Mouse (Mus musculus): ENCODE measurements around the gene Ptprs. TPM values are rescaled to one million over a fixed set of nuclear protein-coding genes. Genes with fewer than 3 reads are reported as not detected.
A peak's percentile ranks its signal among the peaks of the same experiment; 100 is the strongest.

Ptprs gene
- polyA plus RNA-seq, 1 experiment, result 688 TPM

DNA sequence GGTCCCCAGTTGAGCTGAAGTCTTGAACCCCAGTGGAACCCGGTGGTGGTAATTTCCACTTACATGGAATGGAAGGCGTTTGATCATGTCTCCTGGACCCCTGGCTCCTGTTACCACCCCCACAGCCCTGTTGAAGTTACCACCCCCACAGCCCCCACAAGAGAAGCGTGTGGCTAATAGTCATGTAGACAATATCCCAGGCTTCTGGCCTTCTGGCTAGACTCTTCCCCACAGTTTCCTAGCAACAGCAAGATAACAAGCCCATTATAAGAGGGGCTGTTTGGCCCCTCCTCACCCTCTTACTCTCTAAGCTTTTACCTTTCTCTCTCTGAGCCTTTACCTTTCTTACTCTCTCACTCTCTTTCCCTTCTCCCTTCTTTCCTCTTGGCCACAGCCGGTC lies 69.4 kb downstream of the Ptprs start:
- H3K4me1 ChIP-seq (ENCODE audit: control insufficient read depth, insufficient read depth, low read length), result peaks cover 4% of the 10 kb centered on the region; the same call in 1 of the 2 replicates
- H3K4me3 ChIP-seq (ENCODE audit: insufficient read depth, low read length), result no peak overlapping the region
- TF ChIP-seq POLR2A (IDR thresholded peaks at IDR 0.05; ENCODE audit: extremely low read depth, insufficient read depth, low read length) (no peak), CTCF (IDR thresholded peaks at IDR 0.05; ENCODE audit: extremely low read depth, insufficient read depth, low read length) (no peak)
- no peak overlapping the region; the same call in 1 of the 2 replicates for H3K27ac ChIP-seq (ENCODE audit: insufficient read depth, low read length)

DNA sequence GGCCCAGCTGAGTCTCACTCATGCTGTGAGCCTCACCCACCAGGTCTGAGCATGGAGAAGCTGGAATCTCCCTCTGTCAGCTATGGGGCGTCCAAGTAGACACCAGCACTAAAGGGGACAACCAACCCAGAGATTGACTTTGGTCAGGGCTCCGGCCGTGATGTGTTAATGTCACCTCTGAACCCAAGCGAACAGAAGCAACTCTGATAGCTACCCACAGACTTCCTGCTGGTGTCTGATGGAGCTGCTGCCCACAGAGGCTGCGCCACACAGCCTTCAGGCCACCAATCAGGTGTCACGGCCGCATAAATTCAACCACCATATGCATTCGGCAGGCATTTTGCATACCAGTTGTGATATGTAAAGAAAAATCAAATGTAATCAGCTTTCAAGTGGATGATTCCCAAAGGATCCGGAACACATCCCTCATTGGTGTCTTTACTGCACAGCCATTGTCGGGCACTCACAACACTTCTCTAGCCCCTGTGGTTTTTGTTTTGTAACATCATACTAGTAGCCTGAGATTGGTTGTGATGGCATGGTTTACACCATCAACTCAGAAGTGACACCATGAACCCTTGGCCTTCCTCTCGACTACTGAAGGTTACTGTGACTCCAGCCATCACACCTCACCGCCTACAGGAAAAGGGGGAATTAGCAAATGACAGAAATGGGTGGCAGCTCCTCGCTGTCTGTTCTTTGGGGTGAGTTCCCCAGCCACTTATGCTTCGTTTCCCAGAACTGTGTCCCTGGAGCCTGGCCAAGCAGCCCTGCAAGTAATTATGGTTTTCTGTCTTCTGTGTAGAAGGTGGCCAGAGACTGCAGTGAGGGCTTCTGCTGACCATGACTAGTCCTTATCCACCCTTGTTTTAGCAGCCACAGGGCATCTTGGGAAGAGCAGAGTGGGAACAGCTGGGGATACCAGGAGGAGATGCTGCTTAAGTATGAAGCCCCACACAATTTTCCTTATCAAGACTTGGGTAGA lies 70.1 kb downstream of the Ptprs start:
- Histone ChIP-seq H3K4me1 (ENCODE audit: control insufficient read depth, insufficient read depth, low read length) (peaks cover 4% of the 10 kb centered on the region; the same call in 1 of the 2 replicates), H3K27ac (ENCODE audit: insufficient read depth, low read length) (0 out of 2 replicates have a peak overlapping the region, but pooled peaks have one; percentile 39), H3K4me3 (ENCODE audit: insufficient read depth, low read length) (no peak overlapping the region)
- no peak for TF ChIP-seq CTCF (IDR thresholded peaks at IDR 0.05; ENCODE audit: extremely low read depth, insufficient read depth, low read length)

DNA sequence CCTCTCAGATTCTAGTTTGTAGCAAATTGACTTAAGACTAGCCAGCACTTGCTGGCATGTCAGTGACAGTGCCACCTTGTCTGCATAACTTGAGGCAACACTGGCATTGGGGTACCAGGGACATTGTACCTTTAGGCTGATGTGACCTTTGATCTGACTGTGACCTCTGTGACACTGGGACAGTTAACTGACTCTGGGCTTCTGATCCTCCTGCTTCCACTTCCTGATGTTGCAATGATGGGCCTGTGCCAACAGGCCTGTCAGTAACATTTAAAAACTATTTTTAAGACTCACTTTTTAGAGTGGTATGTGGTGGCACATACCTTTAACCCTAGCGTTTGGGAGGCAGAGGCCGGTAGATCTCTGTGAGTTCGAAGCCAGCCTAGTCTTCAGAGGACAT lies 70.9 kb downstream of the Ptprs start:
- H3K4me3 ChIP-seq (ENCODE audit: insufficient read depth, low read length), result no peak overlapping the region
- no peak overlapping the region for H3K27ac ChIP-seq (ENCODE audit: insufficient read depth, low read length)
- no peak for TF ChIP-seq CTCF (IDR thresholded peaks at IDR 0.05; ENCODE audit: extremely low read depth, insufficient read depth, low read length)
- H3K4me1 ChIP-seq (ENCODE audit: control insufficient read depth, insufficient read depth, low read length), result peaks cover 4% of the 10 kb centered on the region; the same call in 1 of the 2 replicates

DNA sequence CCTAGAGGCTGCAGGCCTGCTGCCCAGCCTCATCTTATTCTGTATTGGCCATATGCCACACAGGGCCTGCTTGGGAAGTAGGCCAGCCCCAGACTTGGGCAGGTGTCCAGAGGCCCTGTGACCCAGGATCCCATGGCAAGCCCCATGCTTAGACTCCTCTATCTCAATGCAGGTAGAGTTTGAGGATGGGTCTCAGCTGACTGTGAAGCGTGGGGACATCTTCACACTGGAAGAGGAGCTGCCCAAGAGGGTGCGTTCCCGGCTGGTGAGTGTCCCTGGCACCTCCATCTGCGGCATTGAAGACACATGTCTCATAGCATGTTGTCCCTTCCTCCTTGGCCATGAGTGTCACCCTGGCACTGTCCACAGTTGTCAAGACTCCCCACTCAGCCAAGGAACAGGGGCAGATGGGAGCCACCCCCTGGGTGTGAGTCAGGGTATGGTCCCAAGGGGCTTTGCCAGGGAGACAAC lies 75.2 kb downstream of the Ptprs start:
- Histone ChIP-seq H3K4me3 (ENCODE audit: insufficient read depth, low read length) (no peak overlapping the region), H3K27ac (ENCODE audit: insufficient read depth, low read length) (no peak overlapping the region), H3K4me1 (ENCODE audit: control insufficient read depth, insufficient read depth, low read length) (no peaks in the 10 kb centered on the region)
- TF ChIP-seq POLR2A (IDR thresholded peaks at IDR 0.05; ENCODE audit: extremely low read depth, insufficient read depth, low read length), result no peak
- TF ChIP-seq CTCF (IDR thresholded peaks at IDR 0.05; ENCODE audit: extremely low read depth, insufficient read depth, low read length), result no peak

DNA sequence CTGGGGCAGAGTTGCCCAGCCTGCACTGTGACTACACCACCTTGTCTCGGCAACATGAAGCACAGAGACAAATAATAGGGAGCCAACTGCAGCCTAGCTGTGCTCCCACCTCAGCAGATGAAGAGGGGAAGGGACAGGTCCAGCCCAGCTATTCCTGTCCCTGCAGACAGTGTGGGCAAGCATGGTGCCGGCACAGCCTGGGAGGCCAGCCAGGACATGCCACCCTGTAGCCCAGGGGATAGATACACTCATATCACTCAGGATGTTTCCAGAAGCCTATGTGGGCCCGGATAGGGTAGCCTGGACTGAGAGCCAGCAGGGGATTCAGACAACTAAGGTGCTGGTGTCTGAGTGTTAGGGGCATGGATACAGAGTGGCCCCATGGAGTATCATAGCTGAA lies 76.1 kb downstream of the Ptprs start:
- 0 out of 2 replicates have a peak overlapping the region, but pooled peaks have one; percentile 21 for H3K27ac ChIP-seq (ENCODE audit: insufficient read depth, low read length)

DNA sequence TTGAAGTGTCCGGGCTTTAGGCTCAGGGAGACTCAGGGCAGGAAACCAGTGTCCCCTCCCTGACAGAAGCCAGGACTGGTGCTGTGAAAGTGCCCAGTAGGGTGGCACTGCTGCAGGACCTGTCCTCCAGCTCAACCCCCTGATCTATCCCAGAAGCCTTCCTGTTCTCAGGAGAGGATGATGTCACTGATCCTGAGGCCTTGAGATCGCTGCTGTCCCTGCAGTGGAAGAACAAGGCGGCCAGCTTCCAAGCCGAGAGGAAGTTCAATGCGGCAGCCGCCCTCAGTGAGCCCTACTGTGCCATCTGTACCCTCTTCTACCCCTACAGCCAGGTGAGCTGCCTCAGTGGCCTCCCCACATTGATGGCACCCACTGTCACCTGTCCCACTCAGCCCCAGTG lies 80.2 kb downstream of the Ptprs start:
- peaks cover 4% of the 10 kb centered on the region; the same call in 1 of the 2 replicates for H3K4me1 ChIP-seq (ENCODE audit: control insufficient read depth, insufficient read depth, low read length)
- TF ChIP-seq CTCF (IDR thresholded peaks at IDR 0.05; ENCODE audit: extremely low read depth, insufficient read depth, low read length) (no peak), POLR2A (IDR thresholded peaks at IDR 0.05; ENCODE audit: extremely low read depth, insufficient read depth, low read length) (no peak)
- no peak overlapping the region for H3K4me3 ChIP-seq (ENCODE audit: insufficient read depth, low read length)
- H3K27ac ChIP-seq (ENCODE audit: insufficient read depth, low read length), result no peak overlapping the region

More for the DNA sequence above, 76.1 kb downstream of the Ptprs start:
- no peak for TF ChIP-seq POLR2A (IDR thresholded peaks at IDR 0.05; ENCODE audit: extremely low read depth, insufficient read depth, low read length)
- TF ChIP-seq CTCF (IDR thresholded peaks at IDR 0.05; ENCODE audit: extremely low read depth, insufficient read depth, low read length), result no peak
- H3K4me1 ChIP-seq (ENCODE audit: control insufficient read depth, insufficient read depth, low read length), result no peaks in the 10 kb centered on the region
- H3K4me3 ChIP-seq (ENCODE audit: insufficient read depth, low read length), result no peak overlapping the region

DNA sequence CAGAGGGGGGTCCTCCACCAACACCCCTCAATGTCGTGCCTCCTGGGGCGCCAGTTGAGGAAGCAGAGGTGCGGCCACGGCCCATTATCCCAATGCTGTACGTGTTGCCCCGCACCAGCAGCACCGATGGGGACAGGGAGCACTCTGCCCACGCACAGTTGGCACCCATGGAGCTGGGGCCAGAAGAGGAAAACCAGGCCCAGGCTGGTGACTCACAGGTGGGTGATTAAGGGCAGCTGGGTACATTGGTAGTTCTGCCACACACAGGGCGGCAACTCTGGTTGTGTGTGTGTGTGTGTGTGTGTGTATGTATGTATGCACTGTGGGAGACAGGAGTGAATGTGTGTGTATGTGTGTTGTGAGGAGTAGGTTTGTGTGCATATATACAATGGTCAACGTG lies 82.4 kb downstream of the Ptprs start:
- peaks cover 4% of the 10 kb centered on the region; the same call in 1 of the 2 replicates for H3K4me1 ChIP-seq (ENCODE audit: control insufficient read depth, insufficient read depth, low read length)
- H3K4me3 ChIP-seq (ENCODE audit: insufficient read depth, low read length), result no peak overlapping the region
- no peak for TF ChIP-seq CTCF (IDR thresholded peaks at IDR 0.05; ENCODE audit: extremely low read depth, insufficient read depth, low read length)
- H3K27ac ChIP-seq (ENCODE audit: insufficient read depth, low read length), result no peak overlapping the region

DNA sequence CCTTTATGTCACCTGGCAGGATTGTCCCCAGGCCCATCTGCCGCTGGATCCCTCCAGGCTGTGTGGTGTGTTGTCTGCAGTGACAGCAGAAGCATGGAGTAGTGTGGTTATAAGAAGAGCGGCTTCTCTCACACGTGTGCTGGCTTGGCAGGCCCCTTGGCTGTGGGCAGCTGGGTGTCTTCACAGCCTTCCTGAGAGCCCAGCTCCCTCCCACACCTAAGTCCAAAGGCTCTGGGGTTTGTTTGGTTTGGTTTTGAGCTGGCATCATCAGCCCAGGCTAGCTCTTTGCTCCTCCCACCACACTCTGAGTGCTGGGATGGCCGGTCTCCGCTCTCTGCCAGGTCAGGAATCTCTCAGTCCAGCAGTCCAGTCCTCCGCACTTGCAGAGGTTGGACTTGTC lies 83.0 kb downstream of the Ptprs start:
- Histone ChIP-seq H3K4me3 (ENCODE audit: insufficient read depth, low read length) (no peak overlapping the region), H3K27ac (ENCODE audit: insufficient read depth, low read length) (no peak overlapping the region), H3K4me1 (ENCODE audit: control insufficient read depth, insufficient read depth, low read length) (peaks cover 4% of the 10 kb centered on the region; the same call in 1 of the 2 replicates)
- TF ChIP-seq CTCF (IDR thresholded peaks at IDR 0.05; ENCODE audit: extremely low read depth, insufficient read depth, low read length), result no peak
- no peak for TF ChIP-seq POLR2A (IDR thresholded peaks at IDR 0.05; ENCODE audit: extremely low read depth, insufficient read depth, low read length)

DNA sequence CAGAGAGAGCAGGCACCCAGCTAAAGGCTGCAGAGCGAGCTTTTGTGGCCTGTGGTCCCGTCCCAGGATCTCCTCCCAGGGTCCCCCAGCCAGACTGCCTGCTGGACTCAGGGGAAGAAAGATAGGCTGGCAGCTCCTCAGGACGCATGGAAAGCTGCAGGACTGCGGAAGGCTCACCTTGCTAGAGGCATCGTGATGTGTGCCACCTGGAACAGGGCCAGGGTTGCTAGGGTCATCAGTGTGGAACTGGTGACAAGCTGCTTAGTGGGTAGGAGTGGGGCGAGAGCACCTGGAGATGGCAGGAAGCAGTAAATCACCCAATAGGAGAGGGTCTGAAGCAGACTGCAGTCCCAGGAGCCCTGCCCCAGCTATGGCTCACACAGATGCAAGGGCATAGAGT lies 88.7 kb downstream of the Ptprs start:
- H3K4me1 ChIP-seq (ENCODE audit: control insufficient read depth, insufficient read depth, low read length), result no peaks in the 10 kb centered on the region
- no peak overlapping the region for H3K27ac ChIP-seq (ENCODE audit: insufficient read depth, low read length)

DNA sequence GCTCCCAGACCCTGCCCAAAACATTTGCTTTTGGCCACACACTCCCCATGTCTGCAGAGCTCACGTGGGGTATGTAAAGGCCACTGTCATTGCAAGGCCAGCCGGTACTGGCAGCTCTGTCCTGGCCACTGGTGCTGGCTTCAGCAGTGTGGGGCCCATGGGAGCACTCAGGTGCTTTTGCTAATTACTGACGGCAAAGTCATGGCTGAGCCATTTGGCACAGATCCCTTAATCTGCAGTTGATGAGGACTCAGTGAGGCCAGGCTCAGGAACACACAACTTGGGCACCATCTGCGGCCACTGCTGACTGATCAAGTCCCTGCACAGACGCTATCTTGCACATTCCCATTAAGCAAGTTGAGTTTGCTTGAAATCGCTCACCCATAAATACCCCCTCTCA lies 91.4 kb downstream of the Ptprs start:
- Histone ChIP-seq H3K27ac (ENCODE audit: insufficient read depth, low read length) (no peak overlapping the region), H3K4me3 (ENCODE audit: insufficient read depth, low read length) (no peak overlapping the region), H3K4me1 (ENCODE audit: control insufficient read depth, insufficient read depth, low read length) (peaks cover 3% of the 10 kb centered on the region; the same call in 1 of the 2 replicates)
- no peak for TF ChIP-seq CTCF (IDR thresholded peaks at IDR 0.05; ENCODE audit: extremely low read depth, insufficient read depth, low read length)
- no peak for TF ChIP-seq POLR2A (IDR thresholded peaks at IDR 0.05; ENCODE audit: extremely low read depth, insufficient read depth, low read length)

More for the DNA sequence above, 88.7 kb downstream of the Ptprs start:
- no peak for TF ChIP-seq POLR2A (IDR thresholded peaks at IDR 0.05; ENCODE audit: extremely low read depth, insufficient read depth, low read length)
- no peak for TF ChIP-seq CTCF (IDR thresholded peaks at IDR 0.05; ENCODE audit: extremely low read depth, insufficient read depth, low read length)
- H3K4me3 ChIP-seq (ENCODE audit: insufficient read depth, low read length), result no peak overlapping the region

Data from cortical plate, adult 2 months (tissue).